Mouse (Mus musculus): ENCODE results near the gene Runx1.

DNA sequence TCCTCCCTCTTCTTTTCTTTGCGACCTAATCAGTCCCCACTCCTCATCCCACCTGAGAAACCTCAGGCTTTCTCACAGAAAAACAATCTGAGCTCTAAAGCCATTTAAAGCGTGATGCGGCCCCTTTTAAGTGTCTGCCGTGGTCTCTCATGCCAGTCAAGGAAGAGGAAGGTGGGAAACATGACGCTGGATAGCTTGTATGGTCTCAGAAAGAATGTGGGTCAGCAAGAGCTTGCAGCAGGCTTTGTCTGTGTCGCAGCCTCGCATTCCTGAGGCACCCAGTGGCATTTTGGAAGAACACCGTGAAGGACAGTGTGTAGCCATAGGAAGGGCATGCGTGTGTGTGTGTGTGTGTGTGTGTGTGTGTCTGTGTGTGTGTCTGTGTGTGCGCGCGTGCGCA is 179.8 kb downstream of the Runx1 start:
- TF ChIP-seq CTCF (conservative IDR thresholded peaks at IDR 0.05; ENCODE audit: insufficient read depth, insufficient read length, low read depth, low read length) (no peak), POLR2A (IDR thresholded peaks at IDR 0.05; ENCODE audit: low read depth, low read length) (no peak)

All from kidney, adult 2 months (tissue).